Mouse (Mus musculus) intestine, embryonic 16.5 days (tissue): ENCODE measurements around the gene Glul. TPM values are rescaled to one million over a fixed set of nuclear protein-coding genes. Genes with fewer than 3 reads are reported as not detected.
"Not testable (repeated sequence)": the region's sequence is repeated elsewhere in the genome, so short reads cannot be mapped to it uniquely, and the experiment has no call there.

Experiments used
- ATAC-seq: fragments of 200-750 bp; cut with Nextera tagmentation; 2 replicates; pipeline ENCODE4 v1.8.0; 2017; ENCODE audit warnings: moderate TSS enrichment, moderate library complexity
- H3K27ac ChIP-seq: fragments of 300-500 bp; sonication (generic); 2 replicates; pipeline ENCODE4 v1.5.1; 2014; ENCODE audit warnings: mild to moderate bottlenecking, low read length
- H3K27me3 ChIP-seq: fragments of 300-500 bp; sonication (generic); replicated peaks from 2 replicates; pipeline ENCODE4 v1.6.1; 2014; ENCODE audit warnings: low read length, control low read depth, mixed read lengths; ENCODE audit not compliant: control insufficient read depth, insufficient read depth
- H3K36me3 ChIP-seq: fragments of 300-500 bp; sonication (generic); 2 replicates; pipeline ENCODE4 v1.6.1; 2014; ENCODE audit warnings: low read length, control low read depth; ENCODE audit not compliant: control insufficient read depth, insufficient read depth
- H3K4me1 ChIP-seq: fragments of 300-500 bp; sonication (generic); 2 replicates; pipeline ENCODE4 v1.6.1; 2014; ENCODE audit warnings: low read length, control low read depth, mixed read lengths; ENCODE audit not compliant: control insufficient read depth, insufficient read depth
- H3K4me2 ChIP-seq: fragments of 300-500 bp; sonication (generic); 2 replicates; pipeline ENCODE4 v1.6.1; 2014; ENCODE audit warnings: low read depth, low read length, control low read depth
- H3K4me3 ChIP-seq: fragments of 300-500 bp; sonication (generic); 2 replicates; pipeline ENCODE4 v1.5.1; 2014; ENCODE audit warnings: mild to moderate bottlenecking, low read length
- H3K9ac ChIP-seq: fragments of 300-500 bp; sonication (generic); 2 replicates; pipeline ENCODE4 v1.6.1; 2014; ENCODE audit warnings: low read depth, low read length
- H3K9me3 ChIP-seq: fragments of 300-500 bp; sonication (generic); 2 replicates; pipeline ENCODE4 v1.6.1; 2016; ENCODE audit warnings: low read length, control low read depth; ENCODE audit not compliant: control insufficient read depth
- WGBS: fragments of 180-500 bp; shearing (Covaris S2); extraction: QIAGEN DNeasy Blood & Tissue Kit; methylation state at CpG from one replicate; pipeline ENCODE4 v1.1.7; 2014; 5-methylcytosine and 5-hydroxymethylcytosine counted together
- polyA plus RNA-seq: library from polyadenylated mRNA; unstranded; fragments of >200 nt; fragmentation: Nextera tagmentation; extraction: Ambion mirVana; gene quantifications from 2 replicates; pipeline ENCODE4 v1.2.1, GENCODE M21; 2015

The Glul gene
- polyA plus RNA-seq = 61.0 and 66.0 TPM in 2 replicates

GRCm38 (mm10) chr1:153899731-153900380 is at the start of gene Glul, which contains the start of gene Teddm2:
Glul (plus strand) TSS chr1:153899944.
Teddm2 (minus strand) TSS chr1:153900228.
- Histone ChIP-seq H3K36me3 (no peaks in the 10 kb centered on the region), H3K9ac (peak within 1 kb of the TSS; percentile 89), H3K27me3 (no peaks in the 10 kb centered on the region), H3K4me1 (peaks cover 9% of the 10 kb centered on the region; the same call in 1 of the 2 replicates), H3K4me3 (peak within 1 kb of the TSS; percentile 82), H3K27ac (peak within 1 kb of the TSS; percentile 96), H3K4me2 (peak within 1 kb of the TSS; percentile 86), H3K9me3 (no peaks in the 10 kb centered on the region)
- ATAC-seq = peak; percentile 99
- under 1% methylated on average over 51 of the region's 51 CpGs for WGBS

GRCm38 (mm10) chr1:153852696-153853095 is 47.0 kb upstream of the Glul start:
- H3K9ac ChIP-seq, H3K36me3 ChIP-seq, H3K27me3 ChIP-seq, H3K4me3 ChIP-seq, H3K27ac ChIP-seq, H3K4me2 ChIP-seq, H3K4me1 ChIP-seq, ATAC-seq, H3K9me3 ChIP-seq: not testable (repeated sequence)
- WGBS = 70% methylated on average over 7 of the region's 7 CpGs

GRCm38 (mm10) chr1:153855946-153856345 is 43.8 kb upstream of the Glul start:
- no peak overlapping the region for H3K27ac ChIP-seq
- WGBS = 78% methylated on average over 8 of the region's 8 CpGs
- H3K9me3 ChIP-seq = no peaks in the 10 kb centered on the region
- H3K36me3 ChIP-seq = no peaks in the 10 kb centered on the region
- H3K4me2 ChIP-seq = no peak overlapping the region
- no peaks in the 10 kb centered on the region for H3K4me1 ChIP-seq
- H3K4me3 ChIP-seq = no peak overlapping the region
- ATAC-seq = no peak
- H3K9ac ChIP-seq = no peak overlapping the region
- H3K27me3 ChIP-seq = no peaks in the 10 kb centered on the region

GRCm38 (mm10) chr1:153874045-153874444 is 25.7 kb upstream of the Glul start, which contains the start of gene Teddm1b:
Teddm1b (plus strand) TSS chr1:153874345.
- Histone ChIP-seq H3K9ac (no peak within 1 kb of the TSS), H3K27ac (no peak within 1 kb of the TSS), H3K9me3 (no peaks in the 10 kb centered on the region), H3K4me3 (no peak within 1 kb of the TSS), H3K4me1 (no peaks in the 10 kb centered on the region), H3K27me3 (no peaks in the 10 kb centered on the region), H3K36me3 (no peaks in the 10 kb centered on the region), H3K4me2 (no peak within 1 kb of the TSS)
- WGBS = 80% methylated on average over 6 of the region's 6 CpGs
- ATAC-seq = no peak

GRCm38 (mm10) chr1:153880391-153880790 is 19.4 kb upstream of the Glul start:
- H3K9ac ChIP-seq, H3K36me3 ChIP-seq, H3K27me3 ChIP-seq, H3K9me3 ChIP-seq, ATAC-seq, H3K4me2 ChIP-seq, H3K4me1 ChIP-seq, H3K27ac ChIP-seq, H3K4me3 ChIP-seq: not testable (repeated sequence)
- WGBS = 94% methylated on average over 17 of the region's 17 CpGs

- Histone ChIP-seq H3K36me3 (no peaks in the 10 kb centered on the region), H3K27ac (no peak overlapping the region), H3K4me1 (no peaks in the 10 kb centered on the region), H3K4me3 (no peak overlapping the region), H3K9ac (no peak overlapping the region), H3K27me3 (no peaks in the 10 kb centered on the region), H3K9me3 (no peaks in the 10 kb centered on the region), H3K4me2 (no peak overlapping the region)
- no peak for ATAC-seq
- WGBS = 39% methylated on average over 17 of the region's 17 CpGs
Observed at GRCm38 (mm10) chr1:153886024-153886633, 13.6 kb upstream of the Glul start.

GRCm38 (mm10) chr1:153890121-153890520 is 9.6 kb upstream of the Glul start:
- ATAC-seq = no peak
- 94% methylated on average over 10 of the region's 10 CpGs for WGBS

GRCm38 (mm10) chr1:153891442-153891841 is 8.3 kb upstream of the Glul start, which contains the start of gene Teddm1a:
Teddm1a (plus strand) TSS chr1:153891742.
- Histone ChIP-seq H3K9ac (no peak within 1 kb of the TSS), H3K36me3 (no peaks in the 10 kb centered on the region), H3K9me3 (no peaks in the 10 kb centered on the region), H3K4me1 (no peaks in the 10 kb centered on the region), H3K4me2 (no peak within 1 kb of the TSS), H3K4me3 (no peak within 1 kb of the TSS), H3K27ac (no peak within 1 kb of the TSS), H3K27me3 (no peaks in the 10 kb centered on the region)
- no peak for ATAC-seq
- 60% methylated on average over 4 of the region's 4 CpGs for WGBS

More at GRCm38 (mm10) chr1:153890121-153890520, 9.6 kb upstream of the Glul start:
- Histone ChIP-seq H3K9ac (no peak overlapping the region), H3K4me1 (no peaks in the 10 kb centered on the region), H3K9me3 (no peaks in the 10 kb centered on the region), H3K36me3 (no peaks in the 10 kb centered on the region), H3K4me3 (no peak overlapping the region), H3K4me2 (no peak overlapping the region), H3K27me3 (no peaks in the 10 kb centered on the region), H3K27ac (no peak overlapping the region)

- Histone ChIP-seq H3K27ac (no peak overlapping the region), H3K36me3 (no peaks in the 10 kb centered on the region), H3K4me2 (no peak overlapping the region), H3K27me3 (no peaks in the 10 kb centered on the region), H3K9ac (no peak overlapping the region), H3K4me1 (no peaks in the 10 kb centered on the region), H3K4me3 (no peak overlapping the region), H3K9me3 (no peaks in the 10 kb centered on the region)
- 69% methylated on average over 2 of the region's 2 CpGs for WGBS
- ATAC-seq = no peak
Observed at GRCm38 (mm10) chr1:153893746-153894145, 6.0 kb upstream of the Glul start.
